Mouse (Mus musculus) kidney, postnatal 14 days (tissue): ENCODE measurements at regions not wholly inside any gene's neighbourhood (a gene's known extent, or its start where the extent isn't known, plus 50 kb on each side); places are given as distances from the start of the nearest gene placed in this dataset.

Source experiments
- DNase-seq: peaks from one replicate; pipeline ENCODE4 v3.0.0; 2022; ENCODE audit warnings: mixed read lengths

DNA sequence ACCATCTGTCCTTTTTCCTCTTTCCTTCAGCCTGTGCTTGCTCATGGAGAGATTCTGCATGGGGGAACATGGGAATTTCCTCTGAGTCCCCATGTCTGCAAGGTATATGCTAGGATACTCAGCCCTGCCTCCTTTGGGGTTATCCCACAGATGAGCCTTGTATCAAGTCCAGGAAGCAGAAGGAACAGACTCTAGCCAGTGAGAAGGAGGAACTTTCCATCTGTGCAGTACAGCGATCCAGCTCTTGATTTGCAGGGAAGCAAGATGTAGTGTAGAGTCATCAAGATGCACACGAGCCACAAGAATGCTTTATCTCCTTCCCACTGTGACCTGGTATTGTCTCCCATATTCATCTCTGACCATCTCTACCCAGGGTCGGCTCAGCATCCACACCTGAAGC lies 84.5 kb downstream of the Gadd45g start:
- no peak for DNase-seq

DNA sequence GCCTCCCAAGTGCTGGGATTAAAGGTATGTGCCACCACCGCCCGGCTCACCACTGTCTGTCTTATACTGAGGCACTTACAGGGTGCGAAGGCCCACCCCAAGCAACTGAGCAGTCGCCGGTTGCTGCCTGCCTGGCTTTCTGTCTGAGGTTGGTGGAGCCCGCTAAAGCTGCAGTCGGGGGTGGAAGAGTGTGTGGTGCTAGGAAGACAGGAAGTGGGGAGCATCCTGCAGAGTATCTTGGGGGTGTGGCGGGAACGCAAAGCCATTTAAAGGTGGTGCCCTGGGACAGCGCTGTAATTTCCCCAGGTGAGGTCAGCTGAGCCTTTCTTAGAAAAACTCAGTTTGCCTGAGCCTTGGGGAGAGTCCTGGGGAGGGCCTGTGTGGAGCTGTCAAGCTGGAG lies 89.3 kb downstream of the Gadd45g start:
- DNase-seq = no peak

DNA sequence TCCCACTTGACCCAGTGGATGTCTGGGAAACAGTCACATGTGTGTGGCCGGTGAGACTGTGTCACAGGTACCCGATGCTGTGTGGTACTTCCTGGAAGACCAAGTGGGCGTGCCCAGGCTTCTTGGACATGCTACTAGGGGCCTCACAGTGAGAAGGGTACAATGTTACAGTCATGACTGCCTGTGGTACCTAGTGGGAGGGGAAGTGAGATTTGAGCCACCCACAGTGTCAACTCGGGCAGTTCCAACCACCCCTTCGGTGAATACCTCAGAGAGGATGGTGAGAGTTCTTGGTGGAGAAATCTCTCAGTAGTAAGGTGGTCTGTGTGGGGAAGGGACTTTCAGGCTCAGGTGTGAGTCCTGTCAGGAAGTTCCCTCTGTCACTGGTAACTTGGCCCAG lies 90.0 kb downstream of the Gadd45g start:
- DNase-seq = no peak

DNA sequence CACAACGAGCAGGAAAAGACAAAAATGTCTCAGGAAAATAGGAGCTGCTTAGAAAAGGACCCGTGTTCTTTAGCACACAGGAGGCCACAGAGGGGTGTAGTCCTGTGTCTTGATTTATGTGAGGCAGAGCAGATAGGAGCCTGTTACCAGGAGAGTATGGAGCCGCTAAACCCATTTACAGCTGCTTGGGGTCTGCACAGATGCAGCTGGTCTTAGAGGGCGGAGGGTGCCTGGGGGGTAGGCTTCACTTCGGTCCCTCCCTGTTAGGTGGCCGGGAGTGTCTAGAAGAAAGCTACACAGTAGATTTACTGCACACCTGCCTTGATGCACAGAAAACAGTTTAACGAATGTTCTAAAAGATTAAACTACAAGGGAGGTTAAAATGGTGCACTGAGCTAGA lies 91.4 kb downstream of the Gadd45g start:
- DNase-seq = no peak

DNA sequence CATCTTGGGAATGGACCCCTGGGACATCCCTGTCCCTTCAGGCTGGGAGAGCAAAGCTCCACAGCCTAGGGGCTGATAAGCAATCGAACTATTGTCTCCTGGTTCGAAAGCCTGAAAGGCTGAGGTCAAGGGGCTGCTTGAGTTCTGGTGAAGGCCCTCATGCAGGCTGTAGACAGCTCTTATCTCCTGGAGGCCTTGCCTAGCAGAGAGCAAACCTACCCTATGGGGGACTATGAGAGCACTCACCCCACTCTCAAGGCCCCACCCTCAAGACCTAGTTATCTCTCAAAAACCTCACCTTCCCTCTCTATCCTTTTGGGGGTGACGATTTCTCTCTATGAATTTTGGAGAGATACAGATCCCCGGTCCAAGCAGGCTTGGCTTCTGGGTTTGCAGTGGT lies 92.8 kb downstream of the Gadd45g start:
- no peak for DNase-seq

DNA sequence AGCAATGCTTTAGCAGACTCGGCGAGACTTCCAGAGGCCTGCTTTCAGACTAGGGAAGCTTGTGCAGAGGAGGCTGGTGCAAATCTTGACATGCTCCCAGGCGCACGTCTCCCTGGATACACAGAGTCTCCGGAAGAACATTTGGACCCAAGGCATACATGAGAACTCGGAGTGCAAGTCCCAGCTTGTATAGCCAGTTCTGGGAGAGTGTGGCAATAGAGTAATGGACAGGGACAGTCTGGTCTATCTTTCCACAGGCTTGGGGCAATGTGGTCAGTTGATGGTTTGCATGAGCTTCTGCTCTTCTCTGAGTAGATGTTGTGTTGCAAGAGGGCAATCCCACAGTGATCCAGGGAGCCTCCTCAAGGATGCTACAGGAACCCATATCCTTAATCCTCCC lies 93.2 kb downstream of the Gadd45g start:
- DNase-seq = no peak

DNA sequence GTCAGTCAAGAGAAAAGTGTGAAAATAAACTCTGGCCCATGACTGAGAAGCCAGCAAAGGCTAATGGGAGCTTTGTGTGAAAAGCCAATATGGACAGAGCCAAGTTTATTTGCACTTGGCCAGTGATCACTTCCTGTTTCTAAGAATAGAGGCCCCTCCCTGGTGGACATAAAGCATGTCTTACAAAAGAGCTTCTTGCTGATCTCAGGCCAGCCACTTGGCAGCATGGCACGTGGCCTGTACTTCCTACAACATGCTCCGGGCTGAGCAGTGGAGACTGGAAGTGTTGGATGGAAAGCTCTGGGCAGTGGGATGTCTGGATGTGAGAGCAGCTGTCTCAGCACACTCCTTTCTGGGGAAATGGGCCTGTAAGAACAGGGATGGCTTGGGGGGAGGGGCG lies 99.7 kb downstream of the Gadd45g start:
- DNase-seq = peak; percentile 72

DNA sequence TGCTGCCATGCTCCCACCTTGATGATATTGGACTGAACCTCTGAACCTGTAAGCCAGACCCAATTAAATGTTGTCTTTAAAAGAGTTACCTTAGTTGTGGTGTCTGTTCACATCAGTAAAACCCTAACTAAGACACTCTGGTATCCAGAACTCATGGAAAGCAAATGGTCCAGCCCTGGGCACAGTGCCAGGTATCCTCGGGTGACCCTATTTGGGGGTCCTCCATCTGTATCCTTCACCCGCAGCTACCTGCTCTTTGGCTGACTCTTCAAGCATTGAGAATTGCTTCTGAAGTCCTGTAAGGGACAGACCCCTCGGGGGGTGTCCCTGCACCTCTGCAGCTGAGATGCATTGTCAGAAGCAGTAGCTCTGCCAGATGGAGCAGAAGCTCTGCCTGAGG lies 102.4 kb downstream of the Gadd45g start:
- no peak for DNase-seq

DNA sequence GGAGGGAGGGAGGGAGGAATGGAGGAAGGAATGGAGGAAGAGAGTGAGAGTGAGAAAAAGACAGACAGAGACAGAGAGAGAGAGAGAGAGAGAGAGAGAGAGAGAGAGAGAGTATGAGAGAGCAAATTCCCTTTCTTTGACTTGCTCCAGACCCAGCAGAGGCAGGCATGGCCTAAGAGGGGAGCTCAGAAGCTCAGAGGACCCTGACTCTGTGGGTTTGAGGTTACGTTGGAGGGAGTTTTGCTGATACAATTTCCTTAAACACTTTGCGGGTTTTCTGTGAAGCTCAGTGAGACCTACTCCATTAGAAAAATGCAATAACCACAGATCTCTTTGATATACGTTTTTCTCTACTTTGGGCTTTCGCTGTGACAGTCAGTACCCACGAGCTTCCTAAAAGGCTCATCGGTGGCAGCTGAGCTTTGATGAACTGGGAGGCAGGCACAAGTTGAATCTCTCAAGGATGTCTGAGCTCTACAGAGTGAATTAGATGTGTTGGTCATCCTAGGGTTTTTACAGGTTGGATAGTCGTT lies 105.1 kb downstream of the Gadd45g start:
- no peak for DNase-seq

DNA sequence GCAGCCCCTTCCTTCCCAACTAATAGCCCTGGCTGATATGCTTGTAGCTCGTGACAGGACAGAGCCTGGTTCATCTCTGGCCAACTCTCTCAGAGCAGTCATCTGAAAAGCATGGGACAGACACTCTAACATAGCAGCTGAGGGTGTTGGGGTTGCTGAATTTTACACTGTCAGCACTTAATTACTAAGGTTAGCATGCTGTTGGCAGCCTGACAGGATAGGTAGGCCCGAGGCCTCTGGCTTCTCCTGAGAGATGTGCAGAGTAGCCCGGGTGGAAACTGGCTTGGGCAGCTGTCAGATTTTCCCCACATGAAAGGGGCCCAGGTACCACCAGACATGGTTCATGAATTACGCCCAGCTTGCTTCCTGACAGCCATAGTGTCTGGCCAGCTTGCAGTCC lies 106.6 kb downstream of the Gadd45g start:
- peak; percentile 50 for DNase-seq

DNA sequence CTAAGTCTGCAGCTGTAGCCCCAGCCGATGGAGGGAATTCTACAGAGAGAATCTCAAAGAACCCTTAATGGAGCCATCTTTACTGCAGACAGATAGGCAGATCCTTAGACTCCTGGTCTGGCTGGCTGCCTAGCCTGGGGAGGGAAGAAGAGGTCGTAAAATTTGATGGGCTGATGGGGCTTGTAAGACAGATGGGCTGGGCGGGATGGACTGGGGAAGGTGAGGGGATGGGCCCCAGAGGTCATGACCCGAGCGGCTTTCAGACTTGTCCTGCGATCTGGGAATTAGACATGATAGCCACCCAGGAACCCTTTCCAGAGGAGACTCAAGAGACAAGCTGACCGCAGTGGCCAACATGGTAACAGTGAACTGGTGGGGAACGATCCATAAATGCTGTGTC lies 107.1 kb downstream of the Gadd45g start:
- no peak for DNase-seq

DNA sequence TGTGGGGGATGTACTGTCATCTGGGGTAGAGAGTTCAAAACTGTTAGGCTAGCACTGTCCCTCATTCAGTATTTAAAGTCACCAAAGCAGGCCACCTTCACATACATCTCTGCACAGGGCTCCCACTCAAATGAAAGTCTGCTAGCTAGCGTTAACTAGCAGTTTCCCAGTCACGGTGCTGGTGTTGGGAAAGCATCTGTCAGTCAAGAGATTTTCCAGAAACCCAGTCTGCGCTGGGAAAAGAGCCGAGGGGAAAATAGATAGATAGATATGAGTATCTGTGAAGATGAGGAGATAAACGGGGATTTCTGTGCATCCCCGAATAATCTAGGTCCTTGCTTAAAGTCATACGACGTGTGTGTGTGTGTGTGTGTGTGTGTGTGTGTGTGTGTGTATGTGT lies 110.6 kb downstream of the Gadd45g start:
- DNase-seq = no peak

DNA sequence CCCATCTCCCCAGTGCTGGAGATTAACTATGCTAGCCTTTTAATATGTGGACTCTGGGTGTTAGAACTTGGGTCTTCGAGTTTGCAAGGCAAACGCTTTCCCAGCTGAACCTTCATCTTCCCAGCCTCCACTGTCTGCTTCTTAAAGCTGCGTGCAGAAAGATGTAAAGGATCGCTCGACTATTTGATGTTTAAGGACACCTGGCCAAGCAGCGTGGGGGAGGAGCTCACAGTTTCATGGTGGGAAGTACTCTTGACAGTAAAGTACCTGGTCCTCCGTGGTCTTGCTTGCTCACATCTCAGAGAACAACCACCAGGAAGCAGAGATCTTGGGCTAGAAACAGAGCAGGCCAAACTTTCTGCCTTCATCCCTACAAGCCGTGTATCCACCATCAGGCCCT lies 113.1 kb downstream of the Gadd45g start:
- no peak for DNase-seq

DNA sequence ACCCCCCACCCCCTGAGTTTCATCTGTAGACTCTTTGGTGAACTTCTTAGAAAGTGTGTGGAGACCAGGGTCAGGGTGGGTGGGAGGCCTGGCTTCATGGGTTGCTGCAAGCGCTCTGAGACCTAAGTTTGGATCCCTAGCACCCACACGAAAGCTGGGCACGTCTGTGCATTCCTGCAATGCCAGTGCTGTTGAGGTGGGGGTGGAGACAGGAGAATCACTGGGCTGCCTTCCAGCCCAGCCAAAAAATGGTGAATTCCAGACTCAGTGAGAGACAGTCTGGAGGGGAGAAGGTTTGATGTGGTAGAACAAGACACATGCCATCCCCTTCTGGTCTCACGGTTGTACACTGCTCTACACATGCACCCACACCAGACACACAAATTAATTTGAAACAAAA lies 113.8 kb downstream of the Gadd45g start:
- no peak for DNase-seq

DNA sequence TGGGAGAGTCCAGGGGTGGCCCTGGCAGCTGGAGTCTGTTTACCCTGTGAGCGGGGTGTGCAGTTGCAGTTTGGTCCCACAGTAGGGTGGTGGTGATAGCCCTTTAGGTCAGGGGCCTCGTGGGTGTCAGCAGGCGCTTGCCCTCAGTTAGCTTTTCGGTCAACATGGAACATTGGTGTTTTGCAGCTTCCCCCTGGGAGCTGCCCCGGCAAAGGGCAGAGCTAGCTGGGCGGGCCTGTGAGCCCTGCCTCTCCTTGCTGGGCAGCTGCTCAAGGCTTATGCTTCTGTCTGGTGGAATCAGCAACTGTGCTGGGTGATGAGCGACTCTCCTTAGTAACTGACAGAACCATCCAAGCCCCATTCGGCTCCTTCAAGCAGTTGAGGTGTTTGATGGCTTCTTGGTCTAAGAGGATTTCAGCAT lies 115.7 kb downstream of the Gadd45g start:
- peak; percentile 30 for DNase-seq

DNA sequence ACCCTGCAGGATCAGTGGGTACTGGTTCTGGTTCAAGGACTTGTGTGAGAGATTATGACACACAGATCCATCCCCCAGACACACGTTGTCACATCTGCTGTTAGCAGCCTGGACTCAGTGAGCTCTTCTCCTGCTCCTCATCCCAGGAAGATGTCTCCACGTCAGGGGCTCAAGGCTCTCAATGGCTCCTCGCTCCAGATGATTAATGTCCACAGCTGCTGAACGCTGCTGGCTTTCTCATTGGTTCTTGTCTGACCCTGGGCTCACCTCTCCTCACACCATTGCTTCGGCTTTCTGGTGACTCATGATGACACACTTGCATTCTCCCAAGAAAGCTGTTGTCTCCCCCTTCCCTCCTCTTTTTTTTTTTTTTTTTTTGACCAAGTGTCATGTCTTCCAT lies 116.2 kb downstream of the Gadd45g start:
- DNase-seq = no peak

DNA sequence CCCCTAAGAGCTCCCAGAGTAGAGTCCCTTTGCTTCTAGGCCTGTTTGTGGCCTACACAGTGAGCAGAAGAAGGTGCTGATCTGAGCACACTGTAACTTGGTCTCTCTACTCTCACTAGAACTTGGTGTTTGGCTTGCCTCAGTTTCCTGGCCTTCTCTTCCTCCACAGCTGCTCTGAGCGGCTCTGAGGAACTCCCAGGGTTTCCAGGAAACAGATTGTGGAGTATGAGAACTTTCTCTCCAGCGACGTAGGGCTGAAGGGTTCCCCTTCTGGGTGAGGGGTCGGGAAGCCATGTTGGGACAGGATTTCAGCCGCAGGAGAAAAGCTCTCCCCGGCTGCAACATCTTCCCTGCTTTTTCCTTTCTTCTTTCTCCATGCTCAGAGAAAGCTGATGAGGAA lies 117.5 kb downstream of the Gadd45g start:
- DNase-seq = no peak

DNA sequence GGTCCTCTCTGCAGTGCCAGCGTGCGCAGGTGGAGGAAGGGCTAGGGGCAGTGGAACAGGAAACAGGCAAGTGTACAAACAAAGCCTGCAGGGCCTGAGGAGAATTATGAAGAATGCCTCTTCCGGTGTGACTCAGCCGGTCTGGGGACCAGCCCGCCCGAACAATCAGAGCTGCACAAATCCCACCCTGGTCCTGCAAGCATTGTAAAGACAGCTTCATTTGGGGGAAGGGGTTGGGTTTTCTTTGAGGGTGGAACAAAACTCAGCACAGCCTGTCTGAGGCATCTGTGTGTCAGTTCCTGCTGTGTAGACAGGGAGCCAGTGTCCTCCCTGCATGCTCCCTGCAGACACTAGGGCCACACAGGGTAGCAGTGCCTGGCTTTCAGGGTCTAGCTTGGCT lies 117.9 kb downstream of the Gadd45g start:
- peak; percentile 59 for DNase-seq

DNA sequence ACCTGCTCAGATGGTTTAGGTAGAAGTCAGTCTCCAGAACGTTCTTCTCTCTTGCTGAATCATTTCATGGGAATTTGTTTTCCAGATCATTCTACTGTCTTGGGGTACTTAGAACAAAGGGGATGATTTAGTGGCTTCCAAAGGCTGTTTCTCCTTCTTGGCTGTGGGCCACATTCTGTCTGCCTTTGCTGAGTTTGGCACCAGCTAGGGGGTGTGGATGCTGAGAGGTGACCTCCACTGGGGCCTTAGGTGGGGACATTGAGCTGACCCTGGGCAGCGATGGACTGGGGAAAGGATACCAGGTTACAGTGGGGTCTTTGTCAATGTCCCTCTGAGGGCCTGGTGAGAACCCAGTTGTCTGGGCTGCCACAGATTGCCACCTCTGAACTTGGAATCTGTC lies 118.4 kb downstream of the Gadd45g start:
- no peak for DNase-seq

DNA sequence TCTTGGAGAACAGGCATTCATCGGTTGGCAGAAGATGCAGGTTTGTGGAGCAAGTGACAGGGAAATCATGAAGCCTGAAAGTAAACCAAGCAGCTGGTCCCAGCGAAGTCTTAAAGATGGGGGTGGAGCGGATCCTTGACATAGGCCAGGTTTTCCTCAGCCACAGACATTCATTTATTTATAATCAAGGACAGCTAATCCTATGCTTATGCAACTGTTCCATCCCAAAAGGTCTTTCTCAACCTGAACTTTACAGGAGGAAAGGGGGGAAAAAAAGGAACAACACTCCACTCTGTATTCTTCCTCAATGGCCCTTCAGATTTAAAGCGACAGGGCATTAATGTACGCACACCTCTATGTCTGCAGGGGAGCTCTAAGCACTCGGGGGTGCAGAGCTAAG lies 121.6 kb downstream of the Gadd45g start:
- DNase-seq = no peak

DNA sequence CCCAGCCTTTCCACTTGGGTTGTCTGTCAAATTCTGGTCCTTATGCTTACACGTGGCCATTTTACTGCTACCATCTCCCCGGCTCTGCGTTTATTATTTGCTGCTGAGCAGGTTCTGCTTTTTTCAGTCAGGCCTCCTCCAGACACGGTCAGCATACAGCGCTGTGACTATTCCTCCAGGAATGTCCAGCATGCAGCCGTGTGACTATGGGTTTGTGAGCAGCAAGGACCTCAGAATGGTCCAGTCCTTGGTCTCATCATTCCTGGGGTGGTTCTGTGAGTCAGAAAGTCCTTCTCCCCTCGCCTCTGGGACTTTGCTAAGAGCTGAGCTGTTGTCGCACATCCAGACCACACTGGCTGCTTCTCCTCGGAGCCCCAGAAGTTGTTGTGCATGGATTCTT lies 122.3 kb downstream of the Gadd45g start:
- DNase-seq = no peak

DNA sequence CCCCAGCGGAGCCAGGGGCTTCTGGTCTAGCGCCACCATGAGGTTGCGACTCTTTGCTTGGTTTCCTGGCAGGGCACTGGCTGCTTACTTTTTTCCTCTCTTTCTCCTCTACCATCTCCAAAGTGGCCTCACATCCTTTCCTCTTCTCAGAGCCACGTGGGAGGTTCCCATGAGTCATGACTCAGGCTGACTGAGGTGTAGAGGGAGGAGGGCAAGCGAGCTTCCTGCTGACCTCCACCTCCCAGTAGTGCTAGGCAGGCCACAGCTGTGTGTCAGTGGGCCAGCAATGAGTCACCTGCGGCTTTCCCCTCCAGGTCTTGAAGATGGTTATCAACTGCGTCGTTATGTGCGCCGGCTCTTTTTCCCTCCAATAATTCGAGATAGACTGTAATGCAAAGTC lies 123.6 kb downstream of the Gadd45g start:
- no peak for DNase-seq

DNA sequence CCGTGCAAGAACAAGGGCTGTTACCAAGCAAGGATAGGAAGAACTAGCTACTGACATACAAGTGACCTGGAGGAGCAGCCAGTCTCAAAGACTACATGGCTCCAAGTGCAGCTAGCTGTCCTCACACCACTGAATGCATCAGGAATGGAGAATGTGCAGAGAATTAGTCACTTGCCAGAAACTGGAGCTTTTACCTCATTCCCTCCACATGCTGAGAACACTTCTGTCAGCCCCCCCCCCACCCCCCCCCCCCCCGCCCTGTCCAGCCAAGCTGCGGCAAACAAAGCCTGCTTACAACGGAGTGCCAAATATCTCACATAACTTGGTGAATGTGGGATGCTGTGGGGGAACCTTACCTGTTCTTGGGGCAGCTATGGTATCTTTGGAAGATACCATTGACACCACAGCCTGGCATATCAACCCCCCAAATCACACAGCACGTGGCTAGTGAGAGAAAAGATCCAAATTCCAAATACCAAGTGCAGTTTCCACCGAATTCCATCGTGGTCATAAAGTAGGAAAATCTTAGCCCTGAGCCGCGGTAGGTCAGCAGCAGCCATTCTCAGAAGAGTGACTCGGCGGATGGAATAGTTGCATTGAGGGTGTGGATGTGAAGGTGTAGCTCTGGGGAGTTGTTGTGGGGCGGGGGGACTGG lies 126.3 kb downstream of the Gadd45g start:
- DNase-seq = no peak

DNA sequence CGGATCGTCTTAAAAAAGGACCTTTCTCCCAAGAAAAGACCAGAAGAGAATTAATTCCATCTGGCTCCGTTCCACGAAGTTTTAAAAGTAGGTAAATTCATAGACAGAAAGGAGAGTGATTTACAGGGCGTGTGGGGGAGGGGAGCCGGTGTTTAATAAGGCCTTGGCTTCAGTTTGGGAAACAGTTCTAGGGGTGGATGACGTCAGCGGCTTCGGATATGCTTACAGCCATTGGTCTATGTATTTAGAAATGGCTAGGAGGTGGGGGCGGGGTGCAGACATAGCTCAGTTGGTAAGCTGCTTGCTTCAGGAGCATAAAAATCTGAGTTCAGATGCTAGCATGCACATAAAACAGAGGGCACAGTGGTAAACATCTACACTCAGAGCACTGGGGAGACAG lies 127.0 kb downstream of the Gadd45g start:
- no peak for DNase-seq

DNA sequence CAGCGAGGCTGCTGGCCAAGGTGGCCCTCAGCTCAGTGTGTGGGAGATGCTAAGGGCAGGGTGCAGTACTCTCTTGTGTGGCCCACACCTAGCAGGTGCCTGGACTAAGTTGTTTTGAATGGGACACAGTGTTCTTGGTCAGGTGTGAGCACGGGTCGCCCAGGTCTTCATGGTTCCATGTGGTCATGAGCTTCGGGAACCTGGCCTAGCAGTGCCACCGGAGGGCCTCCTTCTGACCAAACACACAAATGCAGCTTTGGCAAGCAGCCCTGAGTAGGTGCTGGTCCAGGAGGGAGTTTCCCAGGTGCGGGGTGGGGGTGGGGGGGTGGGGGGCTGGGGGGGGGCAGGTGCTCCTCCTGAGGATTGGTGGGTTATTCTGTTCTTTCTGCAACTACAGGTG lies 127.6 kb downstream of the Gadd45g start:
- no peak for DNase-seq

DNA sequence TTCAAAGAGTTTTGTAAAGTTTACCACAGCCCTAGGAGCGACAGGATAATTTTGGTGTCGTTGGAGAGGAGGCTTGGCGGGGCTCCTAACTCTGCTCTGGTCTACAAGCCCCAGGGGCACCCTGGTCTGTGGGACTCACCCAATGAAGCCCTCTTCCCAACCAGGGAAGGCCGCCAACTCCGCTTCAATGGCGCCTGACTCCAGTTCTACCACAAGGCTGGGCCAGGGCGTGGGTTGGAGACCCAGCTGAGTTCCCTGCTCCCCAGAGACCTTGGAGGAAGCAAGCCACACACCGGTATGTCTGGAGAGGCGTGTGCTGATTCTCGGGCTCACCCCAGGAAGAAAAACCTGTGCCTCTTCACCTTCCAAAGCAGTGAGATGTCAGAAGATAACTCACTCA lies 128.9 kb downstream of the Gadd45g start:
- DNase-seq = peak; percentile 45
